Mouse (Mus musculus) lung, embryonic 14.5 days (tissue): ENCODE data around the gene Hyal1. TPM values are rescaled to one million over a fixed set of nuclear protein-coding genes. Genes with fewer than 3 reads are reported as not detected.
A peak's percentile ranks its signal among the peaks of the same experiment; 100 is the strongest.

Experiments
- ATAC-seq: fragments of 200-750 bp; cut with Nextera tagmentation; 2 replicates; pipeline ENCODE4 v1.8.0; 2017; ENCODE audit warnings: mild to moderate bottlenecking, moderate TSS enrichment, moderate library complexity; ENCODE audit not compliant: insufficient read depth
- DNase-seq: peaks from one replicate; pipeline ENCODE4 v3.0.0-alpha.2; 2015
- H3K27ac ChIP-seq: fragments of 300-500 bp; sonication (generic); 2 replicates; pipeline ENCODE4 v1.5.1; 2014; ENCODE audit warnings: low read depth, mild to moderate bottlenecking, moderate library complexity
- H3K27me3 ChIP-seq: fragments of 300-500 bp; sonication (generic); 2 replicates; pipeline ENCODE4 v1.6.1; 2014; ENCODE audit warnings: low read length, control low read depth; ENCODE audit not compliant: insufficient read depth
- H3K36me3 ChIP-seq: fragments of 300-500 bp; sonication (generic); 2 replicates; pipeline ENCODE4 v1.6.1; 2014; ENCODE audit warnings: control low read depth; ENCODE audit not compliant: insufficient read depth
- H3K4me1 ChIP-seq: fragments of 300-500 bp; sonication (generic); 2 replicates; pipeline ENCODE4 v1.6.1; 2014; ENCODE audit warnings: antibody characterized with exemption, control low read depth; ENCODE audit not compliant: insufficient read depth
- H3K4me2 ChIP-seq: fragments of 300-500 bp; sonication (generic); 2 replicates; pipeline ENCODE4 v1.6.1; 2014; ENCODE audit warnings: mild to moderate bottlenecking
- H3K4me3 ChIP-seq: fragments of 300-500 bp; sonication (generic); 2 replicates; pipeline ENCODE4 v1.5.1; 2014; ENCODE audit warnings: low read depth, low read length
- H3K9ac ChIP-seq: fragments of 300-500 bp; sonication (generic); 2 replicates; pipeline ENCODE4 v1.6.1; 2014
- H3K9me3 ChIP-seq: fragments of 300-500 bp; sonication (generic); 2 replicates; pipeline ENCODE4 v1.6.1; 2016; ENCODE audit warnings: low read depth, low read length, control low read depth
- CTCF ChIP-seq: IDR thresholded peaks from 2 replicates; pipeline ENCODE4 v1.5.1; 2016; ENCODE audit warnings: antibody characterized with exemption, low read depth
- WGBS: fragments of 180-500 bp; shearing (Covaris S2); extraction: QIAGEN DNeasy Blood & Tissue Kit; methylation state at CpG from one replicate; pipeline ENCODE4 v1.1.7; 2014; 5-methylcytosine and 5-hydroxymethylcytosine counted together
- polyA plus RNA-seq: library from polyadenylated mRNA; unstranded; fragments of >200 nt; fragmentation: Nextera tagmentation; extraction: Ambion mirVana; gene quantifications from 2 replicates; pipeline ENCODE4 v1.2.1, GENCODE M21; 2014

The Hyal1 gene
- polyA plus RNA-seq, 1 experiment from 2014 or later, result 5.9 TPM

GRCm38 (mm10) chr9:107587833-107588639 lies 11.3 kb downstream of the Hyal1 start:
- 1% methylated on average over 33 of the region's 33 CpGs for whole genome bisulfite sequencing
- peak overlapping the region; percentile 50; the same call in 1 of the 2 replicates for H3K27ac ChIP-seq
- no peaks in the 10 kb centered on the region for H3K27me3 ChIP-seq
- DNase-seq (peak; percentile 73), ATAC-seq (no peak)
- no peaks in the 10 kb centered on the region for H3K9me3 ChIP-seq
- H3K4me2 ChIP-seq, result peak overlapping the region; percentile 96
- peaks cover 8% of the 10 kb centered on the region; the same call in 1 of the 2 replicates for H3K4me1 ChIP-seq
- H3K36me3 ChIP-seq, result peaks cover 49% of the 10 kb centered on the region
- peak overlapping the region; percentile 78 for H3K4me3 ChIP-seq
- peak overlapping the region; percentile 68 for H3K9ac ChIP-seq
- no peak for TF ChIP-seq CTCF

- Histone ChIP-seq H3K9ac (no peak overlapping the region), H3K36me3 (peaks cover 57% of the 10 kb centered on the region), H3K27ac (no peak overlapping the region), H3K4me3 (peak overlapping the region; percentile 4; the same call in 1 of the 2 replicates), H3K9me3 (no peaks in the 10 kb centered on the region), H3K4me2 (peak overlapping the region; percentile 96), H3K4me1 (peaks cover 8% of the 10 kb centered on the region; the same call in 1 of the 2 replicates), H3K27me3 (no peaks in the 10 kb centered on the region)
- ATAC-seq (no peak), DNase-seq (no peak)
- TF ChIP-seq CTCF, result no peak
- 79% methylated on average over 25 of the region's 25 CpGs for WGBS
Measured at GRCm38 (mm10) chr9:107590058-107590772, 13.5 kb downstream of the Hyal1 start.

GRCm38 (mm10) chr9:107590773-107591060 lies 14.0 kb downstream of the Hyal1 start:
- no peak for TF ChIP-seq CTCF
- no peaks in the 10 kb centered on the region for H3K9me3 ChIP-seq
- H3K4me3 ChIP-seq, result no peak overlapping the region
- peaks cover 57% of the 10 kb centered on the region for H3K36me3 ChIP-seq
- H3K4me1 ChIP-seq, result peaks cover 8% of the 10 kb centered on the region; the same call in 1 of the 2 replicates
- H3K27me3 ChIP-seq, result no peaks in the 10 kb centered on the region
- DNase-seq (no peak), ATAC-seq (no peak)
- H3K4me2 ChIP-seq, result no peak overlapping the region
- no peak overlapping the region for H3K9ac ChIP-seq
- no peak overlapping the region for H3K27ac ChIP-seq
- WGBS, result 90% methylated on average over 6 of the region's 6 CpGs

GRCm38 (mm10) chr9:107593101-107593976 lies 16.6 kb downstream of the Hyal1 start:
- no peak overlapping the region for H3K27ac ChIP-seq

GRCm38 (mm10) chr9:107594281-107595062 lies 17.7 kb downstream of the Hyal1 start:
- DNase-seq (no peak), ATAC-seq (no peak)
- WGBS, result 82% methylated on average over 8 of the region's 8 CpGs
- H3K36me3 ChIP-seq, result peaks cover 57% of the 10 kb centered on the region
- no peak overlapping the region for H3K27ac ChIP-seq
- H3K4me3 ChIP-seq, result no peak overlapping the region
- H3K27me3 ChIP-seq, result no peaks in the 10 kb centered on the region
- H3K4me2 ChIP-seq, result no peak overlapping the region
- H3K9me3 ChIP-seq, result no peaks in the 10 kb centered on the region
- TF ChIP-seq CTCF, result no peak
- no peak overlapping the region for H3K9ac ChIP-seq
- no peaks in the 10 kb centered on the region for H3K4me1 ChIP-seq

More at GRCm38 (mm10) chr9:107593101-107593976, 16.6 kb downstream of the Hyal1 start:
- DNase-seq (no peak), ATAC-seq (no peak)
- TF ChIP-seq CTCF, result no peak
- no peak overlapping the region for H3K9ac ChIP-seq
- 81% methylated on average over 11 of the region's 11 CpGs for WGBS
- H3K9me3 ChIP-seq, result no peaks in the 10 kb centered on the region
- H3K27me3 ChIP-seq, result no peaks in the 10 kb centered on the region
- H3K4me2 ChIP-seq, result no peak overlapping the region
- peaks cover 57% of the 10 kb centered on the region for H3K36me3 ChIP-seq
- H3K4me3 ChIP-seq, result no peak overlapping the region
- H3K4me1 ChIP-seq, result peaks cover 5% of the 10 kb centered on the region; the same call in 1 of the 2 replicates
